9 mouse cellular contexts compared by ENCODE assay signal in the genomic region with DNA sequence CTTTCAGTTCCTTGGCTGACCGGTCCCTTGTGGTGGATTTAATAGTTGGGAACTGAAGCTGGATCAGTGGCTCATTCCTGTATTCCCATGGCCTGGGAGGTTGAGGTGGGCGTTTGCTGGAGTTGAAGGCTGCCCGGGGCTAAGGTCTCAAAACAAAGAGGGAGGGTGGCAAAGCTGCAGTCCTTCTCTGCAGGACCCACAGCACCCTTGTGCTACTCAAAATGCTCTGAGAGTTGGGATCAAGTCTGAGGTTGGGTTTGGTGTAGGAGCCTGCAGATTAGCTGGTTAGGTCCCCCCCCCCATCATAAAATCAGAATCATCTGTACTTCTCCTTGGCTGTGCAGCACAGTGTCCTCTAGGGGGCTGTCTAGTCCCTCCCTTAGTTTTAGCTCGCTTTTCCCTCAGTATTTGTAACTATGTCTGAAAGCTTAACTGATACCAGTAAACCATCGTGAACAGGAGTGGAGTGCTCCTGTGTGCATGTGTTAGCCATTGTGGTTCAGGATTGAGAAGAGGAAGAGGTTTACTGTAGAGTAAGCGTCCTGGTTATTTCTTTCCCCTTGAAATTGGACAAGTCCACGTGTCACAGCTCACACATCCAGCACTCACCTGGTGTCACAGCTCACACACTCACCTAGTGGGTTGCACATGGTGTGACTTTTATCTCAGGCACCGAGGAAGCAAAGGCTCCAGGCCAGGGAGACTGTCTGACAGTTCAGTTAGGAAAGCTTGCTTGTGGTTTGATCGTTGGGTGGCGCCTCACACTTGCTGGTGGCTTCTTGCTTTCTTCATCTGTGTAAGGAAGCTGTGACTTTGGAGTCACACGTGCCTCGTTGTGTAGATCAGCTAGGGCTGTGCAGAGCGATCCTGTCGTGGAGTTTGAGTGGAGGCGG. TPM values are rescaled to one million over a fixed set of nuclear protein-coding genes. Genes with fewer than 3 reads are reported as not detected.
DNase-seq lines count a peak whose midpoint lies in the region; ATAC-seq and TF ChIP-seq lines count a peak whose summit lies in the region.
"Had no signal": no experiment of that assay in that cellular context is flagged by ENCODE, and none has a peak within 500 bp of the region (broad histone marks: within the 10 kb centered on the region; RNA-seq: fewer than 3 reads in every experiment).

No protein-coding gene starts in this region.

- H3K36me3 ChIP-seq in embryonic facial prominence, embryonic 12.5 days: peaks cover 80% of the 10 kb centered on the region
- peaks cover 80% of the 10 kb centered on the region for H3K36me3 ChIP-seq in liver, embryonic 12.5 days
- peaks cover 46% of the 10 kb centered on the region for H3K36me3 ChIP-seq in stomach, postnatal 0 days (ENCODE audit: control insufficient read depth, insufficient read depth, low read length)

- H3K9ac ChIP-seq in embryonic facial prominence, embryonic 12.5 days: no peak overlapping the region
- no peak overlapping the region; the same call in 1 of the 2 replicates for H3K9ac ChIP-seq in liver, embryonic 12.5 days
- H3K9ac ChIP-seq in stomach, postnatal 0 days (ENCODE audit: low read length): no peak overlapping the region
- H3K9ac ChIP-seq: stomach, embryonic 15.5 days had no signal

- no peaks in the 10 kb centered on the region for H3K27me3 ChIP-seq in embryonic facial prominence, embryonic 12.5 days
- H3K27me3 ChIP-seq in liver, embryonic 12.5 days (replicated peaks): no peaks in the 10 kb centered on the region
- H3K27me3 ChIP-seq in stomach, postnatal 0 days (ENCODE audit: control insufficient read depth, insufficient read depth, low read length): no peaks in the 10 kb centered on the region
- H3K27me3 ChIP-seq: stomach, embryonic 15.5 days had no signal

- ATAC-seq in embryonic facial prominence, embryonic 12.5 days (ENCODE audit: insufficient number of reproducible peaks, insufficient read depth, low FRiP score, low TSS enrichment): no peak
- no peak for ATAC-seq in liver, embryonic 12.5 days
- no peak for ATAC-seq in stomach, postnatal 0 days (ENCODE audit: low FRiP score, low TSS enrichment)
- ATAC-seq in inflammation-experienced regulatory T-cells, adult 6 months: no peak

- peak; percentile 33 for DNase-seq in embryo, embryonic 11 days
- no peak for DNase-seq in embryo, embryonic 9.5 days (ENCODE audit: extremely low spot score)
- peak; percentile 70 for DNase-seq in 3T3-L1 (ENCODE audit: low read depth, low spot score)
- no peak for DNase-seq in stomach, postnatal 0 days (ENCODE audit: low spot score)
- no peak for DNase-seq in yolk sac, embryonic 10.5 days (ENCODE audit: low spot score)

- peak overlapping the region; percentile 93; the same call in 1 of the 2 replicates for H3K4me2 ChIP-seq in embryonic facial prominence, embryonic 12.5 days (replicated peaks)
- peak overlapping the region; percentile 91; the same call in 1 of the 2 replicates for H3K4me2 ChIP-seq in liver, embryonic 12.5 days
- H3K4me2 ChIP-seq in stomach, postnatal 0 days (replicated peaks; ENCODE audit: low read depth): no peak overlapping the region

- WGBS in embryonic facial prominence, embryonic 12.5 days: 81% methylated on average over 15 of the region's 15 CpGs
- 78% methylated on average over 15 of the region's 15 CpGs for WGBS in liver, embryonic 12.5 days (ENCODE audit: insufficient replicate concordance)
- 71% methylated on average over 15 of the region's 15 CpGs for WGBS in stomach, postnatal 0 days

- TF ChIP-seq CTCF in stomach, postnatal 0 days (IDR thresholded peaks at IDR 0.05; ENCODE audit: low read depth): peak; percentile 68

- peak overlapping the region; percentile 96; the same call in 1 of the 2 replicates for H3K4me3 ChIP-seq in embryonic facial prominence, embryonic 12.5 days
- no peak overlapping the region for H3K4me3 ChIP-seq in liver, embryonic 12.5 days
- no peak overlapping the region for H3K4me3 ChIP-seq in stomach, postnatal 0 days (ENCODE audit: low read depth, low read length)
- H3K4me3 ChIP-seq: stomach, embryonic 15.5 days had no signal

- peaks cover 38% of the 10 kb centered on the region for H3K4me1 ChIP-seq in embryonic facial prominence, embryonic 12.5 days
- peaks cover 46% of the 10 kb centered on the region for H3K4me1 ChIP-seq in liver, embryonic 12.5 days
- H3K4me1 ChIP-seq in stomach, postnatal 0 days (replicated peaks; ENCODE audit: control insufficient read depth, insufficient read depth): peaks cover 4% of the 10 kb centered on the region

- no peaks in the 10 kb centered on the region for H3K9me3 ChIP-seq in embryonic facial prominence, embryonic 12.5 days
- H3K9me3 ChIP-seq in liver, embryonic 12.5 days (replicated peaks): no peaks in the 10 kb centered on the region
- no peaks in the 10 kb centered on the region for H3K9me3 ChIP-seq in stomach, postnatal 0 days (ENCODE audit: control insufficient read depth, low read length)
- H3K9me3 ChIP-seq: stomach, embryonic 15.5 days had no signal

- no peak for TF ChIP-seq EP300 in stomach, postnatal 0 days (optimal IDR thresholded peaks at IDR 0.05)

- H3K27ac ChIP-seq in embryonic facial prominence, embryonic 12.5 days: no peak overlapping the region
- 0 out of 2 replicates have a peak overlapping the region, but pooled peaks have one; percentile 6 for H3K27ac ChIP-seq in liver, embryonic 12.5 days
- H3K27ac ChIP-seq in stomach, postnatal 0 days (replicated peaks): no peak overlapping the region
- H3K27ac ChIP-seq: stomach, embryonic 15.5 days had no signal

RNA-seq across cellular contexts. Expression of a gene that starts 4.4 kb away (rescaled TPM):
- polyA plus RNA-seq in embryonic facial prominence, embryonic 12.5 days (2016; fragmentation: Nextera tagmentation; extraction: Ambion mirVana): 572 and 587 TPM in 2 replicates
- 258 and 267 TPM in 2 replicates for polyA plus RNA-seq in liver, embryonic 12.5 days (2016; fragmentation: Nextera tagmentation; extraction: Ambion mirVana)
- 143 and 145 TPM in 2 replicates for polyA plus RNA-seq in stomach, postnatal 0 days (2015; fragmentation: Nextera tagmentation; extraction: Ambion mirVana)
- polyA plus RNA-seq in inflammation-experienced regulatory T-cells, adult 6 months (2017; shearing (Covaris generic)): 100 to 1,000 TPM; 194 to 276 (median 261) TPM

RNA-seq across cellular contexts. Expression of a gene that starts 10.4 kb away (rescaled TPM):
- polyA plus RNA-seq in embryonic facial prominence, embryonic 12.5 days (2016; fragmentation: Nextera tagmentation; extraction: Ambion mirVana): 13.0 and 13.3 TPM in 2 replicates
- 5.7 and 6.4 TPM in 2 replicates for polyA plus RNA-seq in liver, embryonic 12.5 days (2016; fragmentation: Nextera tagmentation; extraction: Ambion mirVana)
- 7.4 and 7.5 TPM in 2 replicates for polyA plus RNA-seq in stomach, postnatal 0 days (2015; fragmentation: Nextera tagmentation; extraction: Ambion mirVana)
- 1 to 10 TPM; 1.7 to 3.3 (median 1.9) TPM for polyA plus RNA-seq in inflammation-experienced regulatory T-cells, adult 6 months (2017; shearing (Covaris generic))

RNA-seq across cellular contexts. Expression of a gene that starts 12.5 kb away (rescaled TPM):
- polyA plus RNA-seq in embryonic facial prominence, embryonic 12.5 days (2016; fragmentation: Nextera tagmentation; extraction: Ambion mirVana): 4.5 and 5.5 TPM in 2 replicates
- 1.3 and 1.8 TPM in 2 replicates for polyA plus RNA-seq in liver, embryonic 12.5 days (2016; fragmentation: Nextera tagmentation; extraction: Ambion mirVana)
- polyA plus RNA-seq in stomach, postnatal 0 days (2015; fragmentation: Nextera tagmentation; extraction: Ambion mirVana): 3.0 and 3.6 TPM in 2 replicates
- polyA plus RNA-seq in inflammation-experienced regulatory T-cells, adult 6 months (2017; shearing (Covaris generic)): 1 to 10 TPM; 4.6 to 7.2 (median 5.9) TPM

RNA-seq across cellular contexts. Expression of a gene that starts 16.6 kb away (rescaled TPM):
- 20.8 and 21.5 TPM in 2 replicates for polyA plus RNA-seq in embryonic facial prominence, embryonic 12.5 days (2016; fragmentation: Nextera tagmentation; extraction: Ambion mirVana)
- polyA plus RNA-seq in liver, embryonic 12.5 days (2016; fragmentation: Nextera tagmentation; extraction: Ambion mirVana): 66.8 and 72.5 TPM in 2 replicates
- polyA plus RNA-seq in stomach, postnatal 0 days (2015; fragmentation: Nextera tagmentation; extraction: Ambion mirVana): 303 and 307 TPM in 2 replicates
- polyA plus RNA-seq in inflammation-experienced regulatory T-cells, adult 6 months (2017; shearing (Covaris generic)): 1,000 to 10,000 TPM; 4,089 to 4,363 (median 4,119) TPM

RNA-seq across cellular contexts. Expression of a gene that starts 25.3 kb away (rescaled TPM):
- 1.0 TPM in 1 of 2 replicates, not detected in the other for polyA plus RNA-seq in embryonic facial prominence, embryonic 12.5 days (2016; fragmentation: Nextera tagmentation; extraction: Ambion mirVana)
- 0.42 TPM in 1 of 2 replicates, not detected in the other for polyA plus RNA-seq in liver, embryonic 12.5 days (2016; fragmentation: Nextera tagmentation; extraction: Ambion mirVana)
- polyA plus RNA-seq in stomach, postnatal 0 days (2015; fragmentation: Nextera tagmentation; extraction: Ambion mirVana): 0.27 and 0.33 TPM in 2 replicates
- under 1 TPM in 2 of 3 experiments, not detected in 1; 0.67 to 0.68 TPM for polyA plus RNA-seq in inflammation-experienced regulatory T-cells, adult 6 months (2017; shearing (Covaris generic))

Comparison
In these comparisons a context has a peak if more than half of its experiments do, and no peak if none do; other contexts are left out.
1. DNase-seq: peak in embryo, embryonic 11 days (single experiment) and 3T3-L1 (single experiment); none in embryo, embryonic 9.5 days (single experiment), stomach, postnatal 0 days (single experiment) and yolk sac, embryonic 10.5 days (single experiment).